Mouse (Mus musculus): ENCODE results near the gene Kcna3.

The Kcna3 gene

GRCm38 (mm10) chr3:107066165-107066850, 30.3 kb downstream of the Kcna3 start:
- DNase-seq: no peak

GRCm38 (mm10) chr3:107067245-107067644, 31.3 kb downstream of the Kcna3 start:
- no peak for DNase-seq

- DNase-seq: no peak
Measured at GRCm38 (mm10) chr3:107073863-107074262, 37.9 kb downstream of the Kcna3 start.

GRCm38 (mm10) chr3:107075705-107076104, 39.7 kb downstream of the Kcna3 start:
- DNase-seq: no peak

GRCm38 (mm10) chr3:107076658-107077057, 40.7 kb downstream of the Kcna3 start:
- DNase-seq: no peak

- no peak for DNase-seq
Measured at GRCm38 (mm10) chr3:107077101-107077500, 41.1 kb downstream of the Kcna3 start.

GRCm38 (mm10) chr3:107080803-107081202, 44.8 kb downstream of the Kcna3 start:
- DNase-seq: no peak

- DNase-seq: peak; percentile 53
Measured at GRCm38 (mm10) chr3:107081227-107081626, 45.3 kb downstream of the Kcna3 start.

- DNase-seq: no peak
Measured at GRCm38 (mm10) chr3:107084586-107084985, 48.6 kb downstream of the Kcna3 start.

- DNase-seq: no peak
Measured at GRCm38 (mm10) chr3:107087410-107087809, 51.4 kb downstream of the Kcna3 start.
